Mouse (Mus musculus): ENCODE results near the gene Orai2.
"Not testable (repeated sequence)": the region's sequence is repeated elsewhere in the genome, so short reads cannot be mapped to it uniquely, and the experiment has no call there.

Orai2 gene

DNA sequence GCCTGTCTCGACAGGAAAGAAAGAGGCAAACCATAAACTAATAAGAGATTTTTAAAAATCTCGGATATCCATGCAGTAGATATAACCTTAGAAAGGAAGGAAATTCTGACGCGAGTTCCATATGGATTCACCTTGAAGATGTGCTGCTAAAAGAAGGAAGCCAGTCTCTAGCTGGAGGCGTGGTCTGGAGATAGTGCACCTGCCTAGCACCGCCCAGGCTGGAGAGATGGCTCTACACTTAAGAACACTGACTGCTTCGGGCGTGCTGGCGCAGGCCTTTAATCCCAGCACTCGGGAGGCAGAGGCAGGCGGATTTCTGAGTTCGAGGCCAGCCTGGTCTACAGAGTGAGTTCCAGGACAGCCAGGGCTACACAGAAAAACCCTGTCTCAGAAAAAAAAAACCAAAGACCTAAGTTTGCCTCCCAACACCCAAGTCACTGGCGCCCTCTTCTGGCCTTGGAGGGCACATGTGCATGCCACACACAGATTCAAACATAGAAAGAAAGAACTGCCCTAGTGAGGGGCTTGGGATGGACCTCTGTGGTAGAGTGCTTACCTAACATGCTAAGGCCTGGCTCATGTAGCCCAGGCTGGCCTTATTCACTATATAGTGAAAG lies 32.7 kb downstream of the Orai2 start:
- DNase-seq (ENCODE audit: low read depth) = peak; percentile 89

DNA sequence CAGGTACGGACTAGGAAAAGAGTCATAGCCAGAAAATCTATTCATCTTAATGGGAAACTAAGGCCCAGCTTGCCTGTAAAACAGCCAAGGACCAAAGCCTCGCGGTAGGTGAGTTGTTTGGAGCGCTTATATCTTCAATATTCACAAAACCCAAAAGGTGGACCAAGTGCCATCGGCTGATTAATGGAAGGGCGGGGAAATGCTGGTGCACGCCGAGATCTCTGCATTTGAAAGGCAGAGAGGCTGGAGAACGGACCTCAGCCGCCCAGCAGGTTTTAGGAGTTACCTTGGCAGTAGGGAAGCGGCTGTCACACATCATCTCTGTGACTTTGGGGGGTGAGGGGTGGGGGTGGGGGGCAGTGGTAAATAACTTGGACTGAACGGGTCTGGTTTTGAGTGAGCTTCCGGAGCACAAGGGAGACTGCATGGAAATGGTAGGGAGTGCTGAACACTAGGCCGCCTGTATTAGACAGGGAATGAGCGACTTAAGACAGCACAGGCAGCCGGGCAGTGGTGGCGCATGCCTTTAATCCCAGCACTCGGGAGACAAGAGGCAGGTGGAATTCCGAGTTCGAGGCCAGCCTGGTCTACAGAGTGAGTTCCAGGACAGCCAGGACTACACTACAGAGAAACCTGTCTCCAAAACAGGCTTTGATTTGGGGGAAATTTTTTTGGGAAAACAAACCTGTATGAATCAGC lies 34.1 kb downstream of the Orai2 start:
- DNase-seq (ENCODE audit: low read depth) = no peak

GRCm38 (mm10) chr5:136135571-136136291 lies 34.8 kb downstream of the Orai2 start, which contains the start of the genes Lrwd1 and Alkbh4:
Lrwd1 (minus strand) TSS chr5:136136074.
Alkbh4 (plus strand) TSS chr5:136136146.
- DNase-seq (ENCODE audit: low read depth) = peak; percentile 99

- no peak for DNase-seq (ENCODE audit: low read depth)
Observed at GRCm38 (mm10) chr5:136122165-136122564, 48.3 kb downstream of the Orai2 start.

DNA sequence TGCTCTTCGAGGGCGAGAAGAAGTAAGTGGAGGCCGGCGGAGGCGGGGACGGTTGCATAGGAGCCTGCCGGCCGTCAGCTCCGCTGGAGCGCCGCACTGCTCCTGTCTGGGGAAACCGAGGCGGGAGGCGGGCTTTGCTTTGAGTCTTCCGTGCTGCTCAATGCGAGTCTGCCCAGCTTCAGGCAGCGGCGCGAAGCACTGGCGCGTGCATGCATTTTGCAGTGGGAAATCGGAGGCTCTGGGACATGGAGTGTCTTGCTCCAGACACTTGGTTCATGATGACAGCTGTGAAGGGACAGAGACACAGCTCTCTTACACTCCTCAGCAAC lies 53.8 kb downstream of the Orai2 start:
- no peak for DNase-seq (ENCODE audit: low read depth)

DNA sequence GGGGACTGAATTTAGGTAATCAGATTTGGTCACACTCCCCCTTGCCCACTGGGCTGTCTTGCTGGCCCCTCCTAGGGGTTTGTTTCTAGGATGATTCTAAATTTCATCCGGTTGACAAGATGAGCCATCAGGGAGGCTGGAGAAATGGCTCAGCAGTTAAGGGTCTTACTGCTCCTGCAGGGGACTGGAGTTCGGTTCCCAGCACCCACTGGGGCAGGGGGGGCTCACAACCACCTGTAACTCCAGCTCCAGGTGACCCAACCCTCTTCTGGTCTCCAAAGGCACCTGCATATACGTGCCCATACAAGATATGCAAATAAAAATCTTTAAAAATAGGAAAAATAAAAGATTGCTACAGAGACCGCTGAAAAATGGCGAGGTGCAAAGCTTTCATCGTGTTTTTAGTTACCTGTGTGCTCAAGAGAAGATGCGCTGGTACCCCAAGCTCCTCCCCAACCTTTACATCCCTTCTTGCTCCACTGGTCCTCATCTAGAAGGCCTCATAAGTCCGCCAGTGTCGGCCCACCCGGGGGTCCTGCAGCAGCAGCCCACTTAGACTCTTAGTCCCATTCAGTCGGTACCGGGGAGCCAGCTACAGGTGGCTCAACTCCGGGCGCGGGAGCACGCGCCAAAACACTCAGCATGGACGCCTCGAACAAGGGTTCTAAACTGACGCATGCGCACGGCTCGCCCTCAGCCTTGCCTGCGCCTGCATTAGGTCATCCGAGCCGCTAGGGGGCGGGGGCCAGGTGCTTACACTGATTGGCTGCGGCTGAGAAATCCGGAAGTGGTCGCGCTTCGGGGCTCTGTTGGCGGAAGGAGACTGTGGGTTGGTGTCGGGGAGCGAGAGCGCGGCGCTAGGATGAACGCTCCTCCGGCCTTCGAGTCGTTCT lies 54.4 kb downstream of the Orai2 start, which contains the start of gene Polr2j:
Polr2j (plus strand) TSS at position 741 of the 893 bp plus-strand sequence.
- DNase-seq (ENCODE audit: low read depth) = peak; percentile 99

GRCm38 (mm10) chr5:136113546-136113945 lies 57.0 kb downstream of the Orai2 start:
- not testable (repeated sequence) for DNase-seq (ENCODE audit: low read depth)

GRCm38 (mm10) chr5:136109042-136109441 lies 61.5 kb downstream of the Orai2 start:
- DNase-seq (ENCODE audit: low read depth) = no peak

GRCm38 (mm10) chr5:136108486-136108885 lies 62.0 kb downstream of the Orai2 start:
- no peak for DNase-seq (ENCODE audit: low read depth)

DNA sequence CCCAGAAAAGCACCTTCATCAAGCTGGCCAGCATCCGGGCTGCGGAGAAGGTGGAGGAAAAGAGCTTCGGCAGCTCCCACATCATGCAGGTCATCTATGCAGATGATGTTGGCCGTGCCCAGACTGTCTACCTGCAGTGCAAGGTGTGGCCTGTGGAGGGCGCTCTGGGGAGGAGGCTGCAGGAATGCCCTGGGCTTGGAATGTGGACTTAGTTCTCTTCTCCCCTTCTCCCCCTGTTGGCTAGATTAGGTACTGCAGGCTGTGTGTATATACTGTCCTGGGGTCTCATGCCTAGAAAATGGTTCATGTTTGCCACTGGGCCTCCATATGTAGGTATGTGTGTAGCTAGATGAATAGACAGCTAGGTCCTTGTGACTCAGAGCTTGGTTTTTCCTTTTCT lies 66.0 kb downstream of the Orai2 start:
- peak; percentile 74 for DNase-seq (ENCODE audit: low read depth)

DNA sequence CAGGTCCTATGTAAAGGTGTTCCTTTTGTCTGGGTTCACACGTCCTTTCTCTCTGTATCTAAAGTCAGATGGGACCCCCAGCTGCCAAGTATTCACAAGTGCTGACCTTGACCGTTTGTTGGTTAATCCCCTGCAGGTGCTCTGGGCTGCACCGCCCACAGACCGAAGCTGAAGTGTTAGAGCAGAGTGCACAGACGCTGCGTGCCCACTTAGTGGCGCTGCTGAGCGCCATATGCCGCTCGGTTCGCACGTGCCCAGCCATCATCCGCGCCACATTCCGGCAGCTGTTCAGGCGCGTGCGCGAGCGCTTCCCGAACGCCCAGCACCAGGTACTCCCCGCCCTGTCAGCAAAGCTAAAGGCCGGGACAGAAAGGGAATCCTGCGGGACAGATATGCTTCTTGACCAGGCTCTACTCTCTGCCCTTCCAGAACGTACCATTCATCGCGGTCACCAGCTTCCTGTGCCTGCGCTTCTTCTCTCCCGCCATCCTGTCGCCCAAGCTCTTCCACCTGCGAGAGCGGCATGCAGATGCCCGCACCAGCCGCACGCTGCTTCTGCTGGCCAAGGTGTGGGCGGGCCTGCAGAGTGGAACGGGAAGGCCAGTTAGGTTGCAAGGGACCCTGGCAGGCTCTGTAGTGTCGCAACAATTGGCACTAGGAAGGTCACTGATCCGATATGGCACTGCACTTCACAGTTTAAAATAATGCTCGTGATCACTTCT lies 68.3 kb downstream of the Orai2 start:
- DNase-seq (ENCODE audit: low read depth) = peak; percentile 85

GRCm38 (mm10) chr5:136098536-136098935 lies 72.0 kb downstream of the Orai2 start:
- no peak for DNase-seq (ENCODE audit: low read depth)
